Mouse (Mus musculus) limb, embryonic 10.5 days (tissue): ENCODE results near the gene Gsg1l. TPM values are rescaled to one million over a fixed set of nuclear protein-coding genes. Genes with fewer than 3 reads are reported as not detected.
A peak's percentile ranks its signal among the peaks of the same experiment; 100 is the strongest.

Experiments
- DNase-seq: peaks from one replicate; pipeline ENCODE4 v3.0.0-alpha.2; 2017; ENCODE audit warnings: low spot score
- H3K27ac ChIP-seq: fragments of 300-500 bp; sonication (generic); 2 replicates; pipeline ENCODE4 v1.5.1; 2016; ENCODE audit warnings: mild to moderate bottlenecking
- H3K27me3 ChIP-seq: fragments of 300-500 bp; sonication (generic); 2 replicates; pipeline ENCODE4 v1.6.1; 2016; ENCODE audit warnings: low read depth, mild to moderate bottlenecking; ENCODE audit not compliant: poor library complexity, severe bottlenecking
- H3K36me3 ChIP-seq: fragments of 300-500 bp; sonication (generic); 2 replicates; pipeline ENCODE4 v1.6.1; 2016; ENCODE audit warnings: mild to moderate bottlenecking, moderate library complexity
- H3K4me1 ChIP-seq: fragments of 300-500 bp; sonication (generic); 2 replicates; pipeline ENCODE4 v1.6.1; 2016
- H3K4me3 ChIP-seq: fragments of 300-500 bp; sonication (generic); 2 replicates; pipeline ENCODE4 v1.5.1; 2016; ENCODE audit warnings: mild to moderate bottlenecking, moderate library complexity
- H3K9me3 ChIP-seq: fragments of 300-500 bp; sonication (generic); replicated peaks from 2 replicates; pipeline ENCODE4 v1.6.1; 2016; ENCODE audit warnings: mild to moderate bottlenecking
- WGBS: fragments of 180-500 bp; shearing (Covaris S2); methylation state at CpG from one replicate; pipeline ENCODE4 v1.1.7; 2016; 5-methylcytosine and 5-hydroxymethylcytosine counted together
- polyA plus RNA-seq: library from polyadenylated mRNA; unstranded; fragments of >200 nt; fragmentation: Nextera tagmentation; extraction: Ambion mirVana; gene quantifications from 2 replicates; pipeline ENCODE4 v1.2.1, GENCODE M21; 2016

The Gsg1l gene
- polyA plus RNA-seq, 1 experiment from 2014 or later, result 0.61 TPM

GRCm38 (mm10) chr7:125838078-125838742 is 244.0 kb downstream of the Gsg1l start:
- Histone ChIP-seq H3K4me1 (peaks cover 33% of the 10 kb centered on the region), H3K27ac (peak overlapping the region; percentile 86), H3K27me3 (no peaks in the 10 kb centered on the region), H3K9me3 (no peaks in the 10 kb centered on the region), H3K4me3 (no peak overlapping the region), H3K36me3 (peaks cover 8% of the 10 kb centered on the region)
- 45% methylated on average over 5 of the region's 5 CpGs for WGBS
- DNase-seq, result peak; percentile 46

DNA sequence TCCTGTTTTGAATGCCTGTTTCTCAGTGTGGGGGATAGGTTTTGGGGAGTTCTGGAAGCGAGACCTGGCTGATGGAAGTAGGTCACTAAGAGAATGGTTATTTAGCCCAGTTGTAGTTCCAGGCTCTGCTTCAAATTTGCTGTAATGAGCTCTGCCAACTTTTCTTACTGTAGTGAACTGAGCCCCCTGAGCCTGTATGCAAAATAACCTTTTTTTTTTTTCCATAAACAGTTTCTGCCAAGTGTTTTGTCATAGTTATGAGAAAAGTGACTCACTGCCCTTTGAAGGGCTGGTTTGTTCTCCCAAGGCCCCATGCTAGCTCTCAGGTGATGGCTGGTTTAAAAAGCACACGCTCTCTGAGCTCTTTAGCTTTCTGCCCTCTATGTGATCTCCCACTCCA is 248.7 kb downstream of the Gsg1l start:
- Histone ChIP-seq H3K4me1 (peaks cover 36% of the 10 kb centered on the region), H3K4me3 (no peak overlapping the region), H3K36me3 (peaks cover 14% of the 10 kb centered on the region), H3K27ac (no peak overlapping the region), H3K27me3 (no peaks in the 10 kb centered on the region), H3K9me3 (no peaks in the 10 kb centered on the region)
- 94% methylated on average over 2 of the region's 2 CpGs for WGBS
- no peak for DNase-seq

- Histone ChIP-seq H3K4me1 (peaks cover 36% of the 10 kb centered on the region), H3K27ac (no peak overlapping the region), H3K27me3 (no peaks in the 10 kb centered on the region), H3K9me3 (no peaks in the 10 kb centered on the region), H3K4me3 (no peak overlapping the region), H3K36me3 (peaks cover 14% of the 10 kb centered on the region)
- 73% methylated on average over 1 of the region's 1 CpGs for WGBS
- DNase-seq, result no peak
Measured at GRCm38 (mm10) chr7:125832767-125833166, 249.4 kb downstream of the Gsg1l start.

DNA sequence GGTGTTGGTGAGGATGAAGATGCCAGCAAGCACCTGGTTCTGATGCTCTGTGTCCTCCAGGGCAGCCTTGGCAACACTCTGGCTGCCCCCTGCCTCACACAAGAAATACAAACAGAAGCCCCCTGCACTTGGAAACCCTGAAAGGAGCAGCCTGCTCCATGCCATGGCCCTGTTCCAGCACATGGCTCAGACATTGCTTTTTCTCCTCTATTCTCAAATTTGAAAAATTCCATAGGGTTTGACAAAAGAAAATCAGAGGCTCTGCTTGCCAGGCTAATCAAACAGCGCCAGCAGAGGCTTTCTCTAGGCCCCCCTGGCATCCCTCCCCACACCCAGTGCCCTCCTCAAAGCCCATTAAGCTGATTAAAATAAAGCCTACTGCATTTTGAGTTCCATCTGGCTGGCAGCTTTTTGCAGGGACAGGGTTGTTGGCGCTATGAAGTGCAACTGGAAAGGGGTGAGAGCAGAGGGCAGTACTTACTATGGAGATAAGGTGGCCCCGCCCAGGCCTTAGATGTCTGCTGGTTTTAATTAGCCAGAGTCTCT is 253.0 kb downstream of the Gsg1l start:
- Histone ChIP-seq H3K9me3 (no peaks in the 10 kb centered on the region), H3K27ac (peak overlapping the region; percentile 70), H3K4me1 (peaks cover 39% of the 10 kb centered on the region), H3K4me3 (no peak overlapping the region), H3K27me3 (no peaks in the 10 kb centered on the region), H3K36me3 (peaks cover 14% of the 10 kb centered on the region)
- WGBS, result 18% methylated on average over 3 of the region's 3 CpGs
- peak; percentile 49 for DNase-seq

- no peaks in the 10 kb centered on the region for H3K27me3 ChIP-seq
- peaks cover 39% of the 10 kb centered on the region for H3K4me1 ChIP-seq
- peak overlapping the region; percentile 70; the same call in 1 of the 2 replicates for H3K27ac ChIP-seq
- 71% methylated on average over 5 of the region's 5 CpGs for WGBS
- no peaks in the 10 kb centered on the region for H3K9me3 ChIP-seq
- no peak overlapping the region for H3K4me3 ChIP-seq
- peaks cover 14% of the 10 kb centered on the region for H3K36me3 ChIP-seq
- DNase-seq, result no peak
Measured at GRCm38 (mm10) chr7:125828561-125828960, 253.7 kb downstream of the Gsg1l start.

Other genes with a start within 250 kb of the Gsg1l start
- gene Xpo6, start 118.1 kb upstream of the Gsg1l start, polyA plus RNA-seq, result 74.7 and 80.1 TPM in 2 replicates
- gene Sbk1, start 190.2 kb upstream of the Gsg1l start, polyA plus RNA-seq, result 83.4 and 122 TPM in 2 replicates